Mouse (Mus musculus) brown adipose tissue, adult 24 weeks (tissue): ENCODE measurements around the gene Mrgprf. TPM values are rescaled to one million over a fixed set of nuclear protein-coding genes. Genes with fewer than 3 reads are reported as not detected.

Experiments used
- H3K27ac ChIP-seq: fragments of 200-500 bp; replicated peaks from 2 replicates; pipeline ENCODE4 v1.5.1; 2012; ENCODE audit warnings: low read depth, mild to moderate bottlenecking, low read length
- H3K4me1 ChIP-seq: fragments of 200-500 bp; 2 replicates; pipeline ENCODE4 v1.6.1; 2012; ENCODE audit warnings: low read length, mixed read lengths; ENCODE audit not compliant: control insufficient read depth, insufficient read depth, insufficient read length
- H3K4me3 ChIP-seq: fragments of 200-500 bp; 2 replicates; pipeline ENCODE4 v1.5.1; 2012; ENCODE audit warnings: low read depth, mild to moderate bottlenecking, low read length, moderate library complexity; ENCODE audit not compliant: insufficient read depth
- polyA plus RNA-seq: library from polyadenylated mRNA; stranded (reverse); fragments of >200 nt; gene quantifications from 2 replicates; pipeline ENCODE4 v1.2.4, GENCODE M21; 2012; ENCODE audit not compliant: missing spikeins, insufficient read depth, insufficient read length

The Mrgprf gene
- 1.5 and 1.8 TPM in 2 replicates for polyA plus RNA-seq

DNA sequence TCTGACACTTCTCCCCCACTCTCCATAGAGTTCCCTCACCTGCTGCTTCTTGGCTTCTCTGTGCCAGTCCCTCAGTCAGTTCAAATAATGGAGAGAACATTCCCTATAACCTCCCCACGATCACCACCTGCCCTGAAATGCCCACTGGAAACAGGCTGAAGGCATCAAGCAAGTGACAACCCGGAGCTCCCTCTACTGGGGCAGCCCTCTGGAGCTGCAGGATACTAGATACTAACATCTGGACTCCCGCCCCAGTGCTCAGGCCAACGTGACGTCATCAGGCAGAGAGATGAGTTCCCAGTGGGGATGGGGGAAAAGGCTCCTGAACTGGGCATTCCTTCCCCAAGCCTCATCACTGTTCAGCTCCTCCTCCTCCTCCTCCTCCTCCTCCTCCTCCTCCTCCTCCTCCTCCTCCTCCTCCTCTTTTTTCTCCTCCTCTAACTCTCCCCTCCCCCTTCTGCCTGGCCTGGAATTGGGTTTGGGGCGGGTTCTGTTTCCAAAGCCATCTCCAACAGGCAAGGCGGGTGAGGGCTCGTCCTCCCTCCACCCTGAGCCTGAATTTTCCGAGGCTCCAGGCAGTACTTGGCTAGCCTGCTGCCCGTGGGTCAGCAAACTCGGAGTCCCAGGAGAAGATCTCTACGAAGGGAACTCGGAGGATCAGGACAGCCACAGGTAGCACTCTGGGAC is at the start of gene Mrgprf:
Mrgprf (plus strand) TSS at position 508 of the 687 bp plus-strand sequence.
- Histone ChIP-seq H3K27ac (peak within 1 kb of the TSS; percentile 25), H3K4me1 (no peaks in the 10 kb centered on the region), H3K4me3 (peak within 1 kb of the TSS; percentile 33)

DNA sequence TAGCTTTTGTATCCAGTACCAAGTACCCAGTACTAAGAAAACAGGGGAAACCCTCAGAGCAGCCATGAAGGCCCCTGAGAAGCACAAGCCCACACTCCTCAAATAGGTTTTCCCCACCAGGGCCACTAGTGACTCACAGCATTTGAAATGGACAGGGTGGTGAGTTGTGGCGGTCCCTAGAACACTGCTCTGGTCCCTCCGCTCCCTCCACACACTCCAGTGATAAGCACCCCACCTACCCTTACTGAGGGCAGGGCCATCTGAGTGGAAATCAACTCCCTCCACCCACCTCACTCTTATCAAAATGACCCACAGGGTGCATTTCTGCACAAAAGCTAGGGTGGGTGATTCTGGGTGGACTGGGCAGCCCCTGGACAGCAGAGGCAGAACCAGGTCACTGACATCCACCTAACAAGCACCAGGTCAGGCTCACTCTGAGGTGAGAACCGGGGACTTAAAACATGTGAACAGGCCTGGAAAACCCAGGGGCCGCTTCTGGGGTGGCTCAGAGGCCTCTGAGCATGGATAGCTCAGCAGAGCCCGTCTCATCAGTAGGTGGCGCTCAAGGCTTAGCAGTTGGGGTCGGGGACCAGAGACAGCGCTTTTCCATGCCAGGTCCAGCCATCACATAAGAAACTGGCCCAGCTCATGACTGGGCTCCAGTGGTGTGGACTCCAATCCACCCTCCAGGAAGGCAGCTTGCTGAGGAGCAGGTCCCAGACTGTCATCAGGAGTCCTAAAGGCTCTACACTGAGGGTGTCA is 47.7 kb upstream of the Mrgprf start:
- no peak overlapping the region for H3K4me3 ChIP-seq
- H3K4me1 ChIP-seq, result peaks cover 7% of the 10 kb centered on the region; the same call in 1 of the 2 replicates

DNA sequence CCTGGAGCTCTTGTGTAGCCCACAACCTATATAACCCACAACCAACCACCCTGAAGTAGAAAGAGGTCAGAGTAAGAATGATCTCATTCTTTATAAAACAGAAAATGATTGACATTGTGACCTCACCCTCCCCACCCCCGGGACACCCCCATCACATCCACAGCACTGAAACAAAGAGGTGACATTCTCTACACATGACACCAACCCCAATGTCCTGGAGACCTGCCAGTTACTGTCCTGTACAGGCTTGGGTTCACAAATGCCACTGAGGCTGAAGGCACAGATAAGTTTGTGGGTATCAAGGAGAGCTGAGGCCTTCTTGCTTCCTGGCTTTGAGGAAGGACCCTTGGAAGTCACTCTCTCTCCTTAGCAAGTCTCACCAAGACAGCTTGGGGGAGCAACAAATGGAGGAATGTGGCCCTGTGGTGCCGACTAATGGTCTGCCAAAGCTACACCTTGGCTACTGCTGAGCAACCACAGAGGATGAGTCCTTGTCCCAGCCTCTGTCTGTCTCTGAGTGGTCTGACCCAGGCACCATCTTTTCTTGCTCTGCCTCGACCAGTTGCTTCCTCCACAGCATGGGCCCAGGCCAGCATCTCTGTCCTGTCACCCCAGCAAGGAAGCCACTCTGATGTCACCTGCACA is 46.5 kb upstream of the Mrgprf start:
- no peak overlapping the region for H3K27ac ChIP-seq
- peaks cover 7% of the 10 kb centered on the region; the same call in 1 of the 2 replicates for H3K4me1 ChIP-seq
- H3K4me3 ChIP-seq, result no peak overlapping the region

More for the DNA sequence above, 47.7 kb upstream of the Mrgprf start:
- H3K27ac ChIP-seq, result no peak overlapping the region

DNA sequence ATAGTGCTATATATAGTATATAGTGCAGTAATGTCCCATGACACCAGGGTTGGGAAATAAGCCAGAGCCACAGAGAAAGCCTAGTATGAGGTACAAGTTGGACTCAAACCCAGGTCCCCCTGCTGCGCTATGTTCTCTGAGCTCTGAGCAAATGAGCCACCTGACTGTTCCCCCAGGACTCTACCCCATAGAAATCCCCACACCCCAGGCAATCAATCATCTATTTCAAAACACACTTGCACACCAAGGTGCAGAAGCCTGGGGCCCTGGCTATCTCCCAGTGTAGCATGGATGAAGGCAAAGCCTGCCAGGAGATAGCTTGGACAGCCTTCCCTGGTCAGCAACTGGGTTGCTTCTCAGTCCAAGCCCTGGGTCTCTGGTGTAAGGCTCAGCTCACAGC is 44.5 kb upstream of the Mrgprf start:
- no peak overlapping the region for H3K27ac ChIP-seq
- no peak overlapping the region for H3K4me3 ChIP-seq

DNA sequence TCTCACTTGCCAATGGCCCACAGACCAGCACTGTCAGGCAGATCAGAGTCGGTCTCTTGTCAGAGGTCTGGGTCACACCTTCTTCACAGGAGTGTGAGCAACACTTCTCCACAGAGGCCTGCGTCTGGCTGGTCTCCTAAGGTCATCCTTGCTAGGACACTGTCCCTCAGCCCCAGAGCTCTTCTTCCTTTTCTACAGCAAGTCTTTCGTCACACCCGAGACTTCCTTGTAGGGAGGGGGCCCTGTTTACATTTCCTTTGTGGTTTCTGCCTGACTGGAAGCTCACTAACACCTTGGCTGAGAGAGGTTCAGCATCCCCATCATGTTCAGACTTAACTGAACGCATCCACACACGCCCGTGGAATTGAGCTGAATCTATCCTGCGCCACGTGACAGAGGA is 36.4 kb upstream of the Mrgprf start:
- H3K27ac ChIP-seq, result no peak overlapping the region
- H3K4me1 ChIP-seq, result peaks cover 5% of the 10 kb centered on the region
- no peak overlapping the region for H3K4me3 ChIP-seq

More for the DNA sequence above, 44.5 kb upstream of the Mrgprf start:
- H3K4me1 ChIP-seq, result peaks cover 7% of the 10 kb centered on the region; the same call in 1 of the 2 replicates

DNA sequence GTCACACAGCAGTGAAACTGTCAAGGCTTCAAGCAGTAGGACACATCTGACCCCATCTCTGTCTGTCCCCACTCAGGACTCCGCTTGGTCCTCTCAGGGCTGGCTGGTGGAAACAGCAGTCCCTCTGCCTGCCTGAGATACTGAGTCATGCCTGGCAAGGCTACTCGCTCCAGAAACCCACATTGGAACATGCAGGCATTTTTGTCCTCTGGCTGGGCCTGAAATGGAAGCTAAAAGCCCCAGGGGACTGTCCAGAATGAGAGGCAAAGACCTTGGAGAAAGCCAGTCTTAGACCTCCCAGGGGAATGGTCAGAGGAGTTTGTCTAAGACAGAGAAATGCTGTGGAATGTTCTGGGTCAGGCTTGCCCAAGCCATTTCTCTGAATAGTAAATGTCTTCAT is 34.6 kb upstream of the Mrgprf start:
- Histone ChIP-seq H3K4me1 (peaks cover 5% of the 10 kb centered on the region), H3K27ac (peak overlapping the region; percentile 45; the same call in 1 of the 2 replicates), H3K4me3 (no peak overlapping the region)

DNA sequence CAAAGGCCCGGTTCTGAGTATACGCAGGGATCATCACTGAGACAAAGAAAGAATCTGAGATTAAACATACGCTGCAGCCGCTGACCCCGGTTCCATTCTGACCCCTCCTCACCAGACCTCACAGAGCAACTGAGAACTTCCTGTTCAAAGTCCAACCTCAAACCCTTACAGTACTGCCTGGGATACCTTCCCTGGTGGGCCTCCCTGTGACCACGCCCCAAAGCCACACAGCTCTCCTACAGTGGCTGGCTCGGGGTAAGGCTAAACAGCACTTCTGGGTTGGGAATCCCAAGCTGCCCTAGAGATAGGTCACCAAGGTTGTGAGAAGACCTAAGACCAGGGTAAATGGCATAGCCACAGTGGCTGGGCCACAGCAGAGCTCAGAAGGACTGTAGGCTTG is 31.7 kb upstream of the Mrgprf start:
- Histone ChIP-seq H3K4me3 (no peak overlapping the region), H3K27ac (no peak overlapping the region), H3K4me1 (peaks cover 5% of the 10 kb centered on the region)

DNA sequence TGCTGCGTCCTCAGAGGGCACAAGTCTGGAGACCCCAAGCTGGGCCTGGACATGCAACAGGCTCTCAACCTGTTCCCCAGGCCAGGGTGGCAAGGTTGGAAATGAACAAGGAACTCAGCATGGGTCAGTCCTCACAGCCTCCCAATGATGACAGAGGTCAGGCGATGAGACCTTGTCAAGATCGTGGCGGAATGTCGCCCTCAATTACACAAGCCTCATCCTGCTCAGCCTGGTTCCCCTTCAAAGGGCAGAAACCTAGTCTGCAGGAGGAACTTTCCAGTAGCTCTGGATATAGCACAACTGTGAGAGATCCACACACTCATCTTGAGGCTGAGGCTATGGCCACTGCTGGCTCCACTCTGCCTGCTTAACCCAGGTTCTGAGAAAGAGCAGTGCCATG is 29.7 kb upstream of the Mrgprf start:
- Histone ChIP-seq H3K4me3 (no peak overlapping the region), H3K4me1 (peaks cover 5% of the 10 kb centered on the region), H3K27ac (no peak overlapping the region)

DNA sequence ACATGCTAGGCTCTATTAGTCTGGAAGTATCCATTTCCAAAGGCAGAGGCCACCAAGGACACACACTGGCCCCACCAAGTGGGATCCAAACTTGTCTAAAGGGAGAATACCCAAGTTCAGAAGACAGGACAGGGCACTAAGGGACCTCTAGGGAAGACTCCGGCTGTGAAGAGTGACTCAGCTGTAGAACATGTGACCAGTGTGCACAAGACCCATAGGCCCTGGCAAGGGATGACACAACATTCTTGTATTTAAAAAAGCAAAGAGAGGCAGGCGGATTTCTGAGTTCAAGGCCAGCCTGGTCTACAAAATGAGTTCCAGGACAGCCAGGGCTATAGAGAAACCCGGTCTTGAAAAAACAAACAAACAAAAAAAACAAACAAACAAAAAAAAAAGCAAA is 25.1 kb upstream of the Mrgprf start:
- Histone ChIP-seq H3K4me3 (no peak overlapping the region), H3K4me1 (no peaks in the 10 kb centered on the region), H3K27ac (no peak overlapping the region)

DNA sequence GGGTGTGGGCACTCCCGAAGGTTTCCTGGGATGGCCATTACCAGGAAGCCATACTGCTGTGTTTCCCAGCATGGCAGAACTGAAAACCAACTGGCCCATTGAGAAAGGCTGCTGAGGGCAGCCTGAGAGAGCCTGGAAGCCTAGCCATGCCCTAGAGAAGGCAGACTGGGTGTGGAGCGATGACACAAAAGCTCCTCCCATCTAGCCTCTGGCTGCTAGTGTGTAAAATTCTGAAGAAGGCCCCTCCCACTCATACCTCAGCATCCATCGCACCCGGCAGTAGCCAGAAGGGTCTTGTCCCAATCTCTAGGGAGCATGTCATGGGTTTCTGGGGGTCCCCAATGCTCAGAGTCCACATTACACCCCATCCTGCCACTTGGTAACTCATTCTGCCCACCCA is 19.2 kb upstream of the Mrgprf start:
- Histone ChIP-seq H3K4me3 (no peak overlapping the region), H3K27ac (no peak overlapping the region), H3K4me1 (peaks cover 10% of the 10 kb centered on the region)

DNA sequence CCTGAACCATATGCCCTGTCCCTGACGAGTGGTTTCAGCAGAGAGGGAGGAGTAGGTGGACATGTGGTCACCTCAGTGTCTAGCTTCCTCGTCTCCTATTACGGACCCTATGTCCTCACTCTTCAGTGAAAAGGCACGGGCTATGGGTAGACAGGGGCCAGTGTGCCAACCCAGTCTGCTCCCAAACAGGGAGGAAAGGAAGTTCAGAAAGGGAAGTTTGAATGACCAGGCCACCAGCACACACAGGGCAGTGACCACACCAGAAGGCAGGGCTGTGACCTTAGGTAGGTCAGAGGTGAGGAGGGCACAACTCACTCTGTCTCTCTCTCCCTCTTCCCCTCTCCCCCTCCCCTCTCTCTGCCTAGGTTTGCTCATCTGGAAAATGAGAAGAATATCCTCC is 17.6 kb upstream of the Mrgprf start:
- Histone ChIP-seq H3K27ac (peak overlapping the region; percentile 71), H3K4me1 (peaks cover 10% of the 10 kb centered on the region), H3K4me3 (peak overlapping the region; percentile 74)

DNA sequence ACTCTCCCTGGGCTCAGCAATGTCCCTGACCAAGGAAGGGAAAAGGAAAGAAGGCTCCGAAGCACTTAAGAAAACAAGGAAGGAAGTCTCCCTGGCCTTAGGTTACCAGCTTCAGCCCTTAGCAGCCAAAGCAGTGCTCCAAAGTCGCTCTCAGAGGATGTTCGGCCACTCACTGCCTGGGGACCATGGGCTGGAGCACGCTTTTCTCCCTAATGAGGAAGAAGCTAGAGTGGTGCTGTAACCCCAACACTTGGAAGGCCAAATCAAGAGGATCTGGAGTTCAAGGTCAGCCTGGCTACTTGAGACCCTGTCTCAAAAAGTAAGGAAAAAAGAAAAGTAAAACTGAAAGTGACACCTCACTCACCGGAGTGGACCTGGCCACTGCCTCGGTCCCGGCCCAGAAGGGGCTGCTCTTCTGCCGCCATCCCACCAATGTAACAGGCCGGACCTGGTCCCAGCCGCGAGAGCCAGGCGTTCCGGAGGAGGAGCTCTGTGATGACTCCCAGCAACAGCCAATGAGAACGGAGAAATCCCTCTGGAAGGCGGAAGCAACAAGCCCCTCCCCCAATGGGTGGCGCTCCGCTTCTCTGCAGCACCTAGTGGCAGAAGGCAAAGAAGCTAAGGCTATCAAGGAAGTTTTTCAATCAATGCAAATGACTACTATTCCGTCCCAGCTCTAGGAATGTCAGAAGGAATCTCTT is 17.0 kb upstream of the Mrgprf start, which contains the start of gene Tpcn2:
Tpcn2 (minus strand) TSS at position 525 of the 701 bp plus-strand sequence.
- Histone ChIP-seq H3K4me1 (peaks cover 10% of the 10 kb centered on the region), H3K27ac (peak within 1 kb of the TSS; percentile 71)

DNA sequence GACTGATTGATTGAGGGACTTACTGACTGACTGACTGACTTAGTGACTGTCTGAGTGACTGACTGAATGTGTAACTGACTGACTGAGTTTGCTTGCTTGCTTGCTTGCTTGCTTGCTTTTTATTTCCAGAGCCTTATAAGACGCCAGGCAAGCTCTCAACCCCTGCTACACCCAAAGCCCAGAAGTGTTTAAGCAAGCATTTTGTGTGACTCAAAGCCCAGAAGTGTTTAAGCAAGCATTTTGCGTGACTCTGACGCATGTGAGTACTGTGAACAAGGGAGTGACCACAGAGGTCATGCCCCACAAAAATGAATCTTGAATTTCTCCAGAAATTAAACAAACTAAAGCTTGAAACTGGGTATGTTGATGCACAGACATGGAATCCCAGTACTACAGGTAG is 16.3 kb upstream of the Mrgprf start:
- H3K4me3 ChIP-seq, result peak overlapping the region; percentile 30
- H3K4me1 ChIP-seq, result peaks cover 10% of the 10 kb centered on the region
- H3K27ac ChIP-seq, result peak overlapping the region; percentile 56; the same call in 1 of the 2 replicates

More for the DNA sequence above, 17.0 kb upstream of the Mrgprf start, which contains the start of gene Tpcn2:
- peak within 1 kb of the TSS; percentile 74 for H3K4me3 ChIP-seq

DNA sequence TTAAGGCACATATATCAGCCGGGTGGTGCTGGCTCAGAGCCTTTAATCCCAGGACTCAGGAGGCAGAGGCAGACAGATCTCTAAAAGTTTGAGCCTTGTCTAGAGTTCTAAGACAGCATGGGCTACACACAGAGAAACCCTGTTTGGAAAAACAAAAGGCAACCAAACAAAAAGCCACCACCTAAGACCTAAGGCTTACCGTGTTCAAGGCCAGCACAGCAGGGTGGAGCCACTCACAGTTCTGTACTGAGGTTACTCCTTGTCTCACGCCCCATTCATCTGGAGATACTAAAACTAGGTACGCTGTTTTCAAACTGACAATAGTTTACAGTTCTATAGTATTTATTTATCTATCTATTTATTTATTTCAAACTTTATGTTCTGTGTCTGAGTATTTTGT is 15.2 kb upstream of the Mrgprf start:
- H3K4me3 ChIP-seq, result no peak overlapping the region
- H3K27ac ChIP-seq, result no peak overlapping the region
- H3K4me1 ChIP-seq, result peaks cover 10% of the 10 kb centered on the region

DNA sequence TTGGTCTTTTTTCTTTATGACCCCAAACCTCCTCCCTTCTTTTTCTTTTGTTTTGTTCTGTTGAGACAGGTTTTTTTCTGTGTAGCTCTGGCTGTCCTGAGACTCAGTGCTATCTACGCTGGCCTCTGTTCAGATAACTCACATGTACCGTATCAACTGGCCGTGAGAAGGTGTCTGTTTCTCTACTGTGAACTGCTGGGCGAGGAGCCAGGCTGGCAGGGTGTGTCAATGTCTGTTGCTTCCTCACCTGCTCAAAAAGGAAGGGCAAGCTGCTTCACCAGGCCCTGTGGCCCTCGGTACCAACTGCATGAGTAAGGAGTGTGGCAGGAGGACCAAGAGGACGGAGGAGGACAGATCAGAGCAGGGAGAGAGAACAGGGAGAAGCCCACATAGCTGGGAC is 13.2 kb upstream of the Mrgprf start:
- H3K4me3 ChIP-seq, result no peak overlapping the region
- peaks cover 7% of the 10 kb centered on the region for H3K4me1 ChIP-seq
- H3K27ac ChIP-seq, result no peak overlapping the region
